Mouse (Mus musculus) right cerebral cortex, postnatal 4 days (tissue): ENCODE data around the gene Olfr1112.
"Not testable (repeated sequence)": the region's sequence is repeated elsewhere in the genome, so short reads cannot be mapped to it uniquely, and the experiment has no call there.

Experiments used
- DNase-seq: peaks from one replicate; pipeline ENCODE4 v3.0.0-alpha.2; 2022

The Olfr1112 gene

DNA sequence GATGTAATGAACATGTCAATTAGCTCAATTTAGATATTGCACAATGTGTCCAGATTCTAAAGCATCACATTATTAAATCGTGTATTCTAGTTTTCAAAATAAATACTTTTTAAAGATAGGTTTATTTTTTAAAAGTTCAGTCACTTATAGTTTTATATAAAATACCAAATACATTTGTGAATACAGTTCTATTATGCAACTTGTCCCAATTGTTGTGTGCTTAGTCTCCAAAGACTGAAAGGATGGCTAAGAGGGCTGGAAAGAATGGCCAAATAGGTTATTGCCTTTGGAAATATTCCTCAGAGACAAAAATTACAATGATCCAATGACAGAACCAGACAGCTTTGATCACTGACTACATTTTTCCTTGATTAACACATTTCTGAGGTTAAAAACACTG lies at the start of gene Olfr1112:
Gene Olfr1112, plus strand, starts transcription at position 301 of the 400 bp plus-strand sequence.
- no peak for DNase-seq

DNA sequence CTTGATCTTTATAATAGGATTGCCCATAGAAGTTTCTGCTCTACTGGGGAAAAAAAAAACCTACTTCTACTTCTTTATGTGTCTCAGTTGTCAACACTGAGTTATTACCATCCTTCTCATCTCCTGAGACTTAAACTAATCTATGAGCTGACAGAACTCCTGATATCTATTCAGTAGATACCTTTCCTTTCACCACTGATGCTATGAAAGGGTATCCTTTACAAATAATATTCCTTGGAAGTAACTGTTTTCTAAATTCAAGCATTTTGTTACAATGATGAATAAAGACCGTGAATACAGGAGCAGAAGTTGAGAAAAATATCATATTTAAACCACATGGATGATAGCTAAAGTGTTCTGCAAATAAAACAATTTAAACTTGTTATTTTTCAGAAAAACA lies 47.4 kb upstream of the Olfr1112 start, which contains the start of gene Olfr1110:
Gene Olfr1110, minus strand, starts transcription at position 101 of the 400 bp plus-strand sequence.
- no peak for DNase-seq

DNA sequence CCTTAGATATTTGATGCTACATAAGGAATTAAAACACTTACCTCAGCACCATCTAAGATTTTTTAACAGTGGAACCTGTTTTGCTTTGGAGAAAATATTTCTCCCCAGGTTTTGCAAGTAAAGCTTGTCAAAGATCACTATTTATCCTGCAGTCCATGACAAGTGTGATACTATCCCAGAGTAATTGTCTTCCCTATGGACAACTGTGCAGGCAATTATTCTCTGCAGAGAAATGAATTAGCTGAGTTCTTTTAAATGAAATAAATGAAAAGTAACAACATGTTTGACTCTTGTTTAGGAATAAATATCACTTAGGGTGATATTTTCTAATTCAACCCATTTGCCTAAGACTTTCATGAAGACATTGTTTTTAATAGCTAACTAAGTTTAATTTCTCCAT lies 35.1 kb upstream of the Olfr1112 start, which contains the start of gene Olfr1111:
Gene Olfr1111, minus strand, starts transcription at position 101 of the 400 bp plus-strand sequence.
- DNase-seq: no peak

DNA sequence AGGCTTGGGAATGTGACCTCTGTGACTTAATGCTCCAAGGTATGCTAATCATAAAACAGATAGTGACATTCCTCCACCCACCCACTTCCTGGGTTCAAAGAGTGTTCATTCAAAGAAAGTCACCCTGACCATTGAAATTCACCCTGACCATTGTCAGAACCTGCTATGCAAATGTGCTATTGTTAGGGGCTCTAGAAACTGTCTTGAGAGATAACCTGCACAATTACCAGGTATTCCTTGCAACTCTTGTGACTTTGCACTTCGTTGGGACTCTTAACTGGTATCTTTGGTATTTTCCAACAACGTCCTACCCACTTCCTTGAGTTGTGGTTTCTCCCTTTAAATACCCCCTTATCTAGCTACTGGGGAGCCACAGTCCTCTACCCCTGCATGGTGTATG lies 19.9 kb upstream of the Olfr1112 start:
- DNase-seq: not testable (repeated sequence)

DNA sequence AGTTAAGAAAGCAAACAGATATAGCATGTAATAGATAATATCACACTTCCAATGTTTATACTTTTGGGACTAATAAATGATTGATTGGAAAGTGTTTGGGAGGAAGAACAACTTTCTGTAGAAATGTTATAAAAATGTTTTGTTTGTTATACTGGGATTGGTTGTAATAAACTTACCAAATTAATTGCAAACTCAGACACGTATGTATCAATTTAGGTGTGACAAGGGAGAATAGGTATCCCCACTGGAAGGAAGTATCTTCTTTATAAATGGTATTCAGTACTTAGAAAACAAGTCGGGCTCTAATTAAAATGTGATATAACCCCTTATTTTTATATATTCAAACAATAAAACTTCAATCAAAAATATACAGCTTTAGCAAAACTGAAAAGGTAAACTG lies 21.1 kb downstream of the Olfr1112 start, which contains the start of gene Olfr1113:
Gene Olfr1113, plus strand, starts transcription at position 301 of the 400 bp plus-strand sequence.
- DNase-seq: no peak
